Mouse (Mus musculus): Measurements from ENCODE around the gene Syne1. TPM values are rescaled to one million over a fixed set of nuclear protein-coding genes. Genes with fewer than 3 reads are reported as not detected.
A peak's percentile ranks its signal among the peaks of the same experiment; 100 is the strongest.

Syne1 gene
- total and polyA plus RNA-seq, 3 experiments = 5.3 to 6.8 TPM; not detected in 1

GRCm38 (mm10) chr10:5207905-5208641 lies 343.2 kb downstream of the Syne1 start (continued):
- TF ChIP-seq KAT2A (conservative IDR thresholded peaks at IDR 0.05; ENCODE audit: low read depth, low read length) (no peak), MAZ (IDR thresholded peaks at IDR 0.05; ENCODE audit: low read depth, low read length) (0 out of 2 replicates have a peak, but pooled peaks have one; percentile 38), CHD1 (IDR thresholded peaks at IDR 0.05; ENCODE audit: low read depth, low read length) (peak; percentile 79; the same call in 1 of the 2 replicates), MEF2A (IDR thresholded peaks at IDR 0.05; ENCODE audit: extremely low read depth, insufficient replicate concordance, low read depth, low read length, poor library complexity, severe bottlenecking) (no peak), POLR2AphosphoS2 (IDR thresholded peaks at IDR 0.05; ENCODE audit: low read length) (no peak), MAX (IDR thresholded peaks at IDR 0.05; ENCODE audit: low read length) (peak; percentile 40; the same call in 1 of the 2 replicates), POLR2AphosphoS5 (IDR thresholded peaks at IDR 0.05; ENCODE audit: borderline replicate concordance, low read depth, low read length) (no peak), TAL1 (IDR thresholded peaks at IDR 0.05; ENCODE audit: low read length) (peak; percentile 30), GABPA (IDR thresholded peaks at IDR 0.05; ENCODE audit: low read depth, low read length) (no peak), JUND (IDR thresholded peaks at IDR 0.05; ENCODE audit: low read depth, low read length) (0 out of 2 replicates have a peak, but pooled peaks have one; percentile 18), E2F4 (IDR thresholded peaks at IDR 0.05; ENCODE audit: borderline replicate concordance, low read depth, low read length) (no peak), CHD2 (IDR thresholded peaks at IDR 0.05; ENCODE audit: low read length) (no peak), SIN3A (IDR thresholded peaks at IDR 0.05; ENCODE audit: low read length) (peak; percentile 70; the same call in 1 of the 2 replicates), USF1 (IDR thresholded peaks at IDR 0.05; ENCODE audit: low read depth, low read length) (peak; percentile 64; the same call in 1 of the 2 replicates), ZNF384 (IDR thresholded peaks at IDR 0.05; ENCODE audit: low read depth, low read length) (peak; percentile 93)

GRCm38 (mm10) chr10:5205977-5206376 lies 345.3 kb downstream of the Syne1 start:
- H3K9ac ChIP-seq (ENCODE audit: control insufficient read depth, low read depth, low read length, poor library complexity, severe bottlenecking) = 0 out of 2 replicates have a peak overlapping the region, but pooled peaks have one; percentile 26
- TF ChIP-seq USF1 (IDR thresholded peaks at IDR 0.05; ENCODE audit: low read depth, low read length) (no peak), TBP (IDR thresholded peaks at IDR 0.05; ENCODE audit: low read depth, low read length) (peak; percentile 51; the same call in 1 of the 2 replicates), MAX (IDR thresholded peaks at IDR 0.05; ENCODE audit: low read length) (peak; percentile 85), RAD21 (IDR thresholded peaks at IDR 0.05; ENCODE audit: low read depth, low read length) (no peak), TAL1 (IDR thresholded peaks at IDR 0.05; ENCODE audit: low read length) (peak; percentile 97), ZNF384 (IDR thresholded peaks at IDR 0.05; ENCODE audit: low read depth, low read length) (peak; percentile 63; the same call in 1 of the 2 replicates), TCF12 (IDR thresholded peaks at IDR 0.05; ENCODE audit: low read depth, low read length) (peak; percentile 97), GATA1 (IDR thresholded peaks at IDR 0.05; ENCODE audit: low read depth, low read length) (peak; percentile 96), JUND (IDR thresholded peaks at IDR 0.05; ENCODE audit: low read depth, low read length) (no peak), ETS1 (IDR thresholded peaks at IDR 0.05; ENCODE audit: low read depth, low read length) (peak; percentile 91), MAZ (IDR thresholded peaks at IDR 0.05; ENCODE audit: low read depth, low read length) (no peak), BHLHE40 (IDR thresholded peaks at IDR 0.05; ENCODE audit: borderline replicate concordance, low read depth, low read length) (peak; percentile 86; the same call in 1 of the 2 replicates), MYC (IDR thresholded peaks at IDR 0.05; ENCODE audit: low read depth, low read length) (peak; percentile 93), CHD1 (IDR thresholded peaks at IDR 0.05; ENCODE audit: low read depth, low read length) (no peak), MXI1 (IDR thresholded peaks at IDR 0.05; ENCODE audit: low read depth, low read length) (peak; percentile 87), GABPA (IDR thresholded peaks at IDR 0.05; ENCODE audit: low read depth, low read length) (no peak), NRF1 (IDR thresholded peaks at IDR 0.05; ENCODE audit: insufficient read depth, low read depth, low read length, poor library complexity, severe bottlenecking) (no peak), SIN3A (IDR thresholded peaks at IDR 0.05; ENCODE audit: low read length) (peak; percentile 77), MAFK (IDR thresholded peaks at IDR 0.05; ENCODE audit: borderline replicate concordance, low read depth, low read length) (no peak), EP300 (IDR thresholded peaks at IDR 0.05; ENCODE audit: low read depth in 1 of 2, low read length in 2 of 2) (peak; percentile 94)
- peak overlapping the region; percentile 84 for H3K27ac ChIP-seq (ENCODE audit: control insufficient read depth, low read depth, low read length)

More at GRCm38 (mm10) chr10:5205977-5206376, 345.3 kb downstream of the Syne1 start:
- Histone ChIP-seq H3K36me3 (ENCODE audit: control insufficient read depth in 1 of 2, insufficient read depth in 2 of 2, low read length in 2 of 2) (peaks cover 0 to 44% of the 10 kb centered on the region in 2 experiments; a peak in 2 of 4 replicates), H3K4me3 (ENCODE audit: control insufficient read depth in 1 of 2, insufficient read depth in 1 of 2, low read depth in 2 of 2, low read length in 2 of 2) (peak overlapping the region in 1 of 2 experiments; percentile 8; a peak in 1 of 4 replicates), H3K9me3 (replicated peaks; ENCODE audit: insufficient read depth, low read length) (no peaks in the 10 kb centered on the region), H3K79me2 (ENCODE audit: control insufficient read depth, insufficient read depth, low read length, poor library complexity) (no peaks in the 10 kb centered on the region), H3K4me1 (ENCODE audit: control insufficient read depth in 1 of 2, insufficient read depth in 2 of 2, low read length in 2 of 2) (peaks cover 34 to 45% of the 10 kb centered on the region in 2 experiments), H3K27me3 (ENCODE audit: control insufficient read depth in 1 of 2, insufficient read depth in 2 of 2, low read length in 2 of 2) (no peaks in the 10 kb centered on the region)
- DNase-seq (ENCODE audit: low read depth, low spot score) = peak; percentile 87

Data from MEL (cell line).